9 mouse cellular contexts compared by ENCODE assay signal in the genomic region with DNA sequence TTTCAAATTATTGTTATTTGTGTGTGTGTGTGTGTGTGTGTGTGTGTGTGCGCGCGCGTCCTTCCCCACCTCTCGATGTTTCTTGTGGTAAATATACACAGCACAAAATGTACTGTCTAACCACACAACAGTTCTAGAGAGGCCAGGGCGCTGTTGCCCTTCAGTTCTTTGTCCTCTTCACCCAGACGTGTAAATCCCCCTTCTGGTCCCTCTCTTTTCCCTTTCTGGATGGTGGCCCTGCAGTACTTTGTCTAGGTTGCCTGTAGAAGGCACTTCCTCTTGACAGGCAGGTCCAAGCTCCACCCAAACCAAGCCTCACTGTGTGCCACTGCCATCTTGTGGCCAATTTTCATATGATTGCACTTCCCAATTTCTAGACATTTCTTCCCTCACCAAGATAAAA. TPM values are rescaled to one million over a fixed set of nuclear protein-coding genes. Genes with fewer than 3 reads are reported as not detected.
DNase-seq lines count a peak whose midpoint lies in the region; ATAC-seq lines count a peak whose summit lies in the region.
"Had no signal": no experiment of that assay in that cellular context is flagged by ENCODE, and none has a peak within 500 bp of the region (broad histone marks: within the 10 kb centered on the region; RNA-seq: fewer than 3 reads in every experiment).

No protein-coding gene starts in this region.

- H3K9ac ChIP-seq in hindbrain, embryonic 12.5 days: no peak overlapping the region
- H3K9ac ChIP-seq: neural tube, embryonic 13.5 days had no signal

- peak; percentile 83 for DNase-seq in NIH3T3 (ENCODE audit: low read depth)
- peak; percentile 78 for DNase-seq in cerebellum, adult 9-10 months
- DNase-seq in layer of hippocampus, postnatal 14 days (ENCODE audit: low spot score in 2 of 2): peak; percentile 70 to 86
- peak; percentile 88 for DNase-seq in lung, postnatal 25 days (ENCODE audit: low spot score)
- DNase-seq in right cerebral cortex, adult 2 months (ENCODE audit: low spot score in 2 of 2): peak; percentile 84 to 88
- peak; percentile 65 for DNase-seq in urinary bladder, postnatal 25 days (ENCODE audit: low spot score)

- peak; percentile 90 for ATAC-seq in frontal cortex, adult (ENCODE audit: low TSS enrichment)
- ATAC-seq in hindbrain, embryonic 12.5 days (ENCODE audit: low FRiP score): peak; percentile 46; the same call in 1 of the 2 replicates

- H3K4me3 ChIP-seq in hindbrain, embryonic 12.5 days: no peak overlapping the region
- H3K4me3 ChIP-seq: neural tube, embryonic 13.5 days had no signal

- no peaks in the 10 kb centered on the region for H3K9me3 ChIP-seq in hindbrain, embryonic 12.5 days (replicated peaks)

- no peak overlapping the region for H3K27ac ChIP-seq in hindbrain, embryonic 12.5 days
- H3K27ac ChIP-seq: neural tube, embryonic 13.5 days had no signal

- no peaks in the 10 kb centered on the region for H3K4me1 ChIP-seq in hindbrain, embryonic 12.5 days
- H3K4me1 ChIP-seq: neural tube, embryonic 13.5 days had no signal

- H3K4me2 ChIP-seq in hindbrain, embryonic 12.5 days (replicated peaks): 0 out of 2 replicates have a peak overlapping the region, but pooled peaks have one; percentile 21
- H3K4me2 ChIP-seq: neural tube, embryonic 13.5 days had no signal

- no peaks in the 10 kb centered on the region for H3K27me3 ChIP-seq in hindbrain, embryonic 12.5 days
- H3K27me3 ChIP-seq: neural tube, embryonic 13.5 days had no signal

- no peaks in the 10 kb centered on the region for H3K36me3 ChIP-seq in hindbrain, embryonic 12.5 days
- H3K36me3 ChIP-seq: neural tube, embryonic 13.5 days had no signal

- 47% methylated on average over 7 of the region's 7 CpGs for WGBS in hindbrain, embryonic 12.5 days

RNA-seq across cellular contexts. Expression of gene Ggt6, which starts 6.0 kb away (rescaled TPM):
- polyA plus RNA-seq in hindbrain, embryonic 12.5 days (2016; fragmentation: Nextera tagmentation; extraction: Ambion mirVana): 0.32 TPM in 1 of 2 replicates, not detected in the other
- total RNA-seq in layer of hippocampus, postnatal 14 days (2021): not detected
- polyA plus RNA-seq: neural tube, embryonic 13.5 days had no signal

RNA-seq across cellular contexts. Expression of gene Mybbp1a, which starts 11.9 kb away (rescaled TPM):
- polyA plus RNA-seq in hindbrain, embryonic 12.5 days (2016; fragmentation: Nextera tagmentation; extraction: Ambion mirVana): 112 and 123 TPM in 2 replicates
- total RNA-seq in layer of hippocampus, postnatal 14 days (2021): 10 to 100 TPM; 50.3 to 53.1 TPM

RNA-seq across cellular contexts. Expression of gene Smtnl2, which starts 17.8 kb away (rescaled TPM):
- polyA plus RNA-seq in hindbrain, embryonic 12.5 days (2016; fragmentation: Nextera tagmentation; extraction: Ambion mirVana): 14.5 and 15.3 TPM in 2 replicates
- total RNA-seq in layer of hippocampus, postnatal 14 days (2021): 1 to 10 TPM; 3.0 to 4.4 TPM
